Mouse (Mus musculus) cortical plate, adult 2 months (tissue): ENCODE data around the gene Atp8a1.

Experiments
- CTCF ChIP-seq: fragments of 200-500 bp; IDR thresholded peaks from 2 replicates; pipeline ENCODE4 v1.5.1; 2011; ENCODE audit warnings: mild to moderate bottlenecking, control low read depth, low read length; ENCODE audit not compliant: insufficient read depth; ENCODE audit errors: extremely low read depth
- POLR2A ChIP-seq: fragments of 200-500 bp; IDR thresholded peaks from 2 replicates; pipeline ENCODE4 v1.6.1; 2011; ENCODE audit warnings: mild to moderate bottlenecking, low read length, control low read depth; ENCODE audit not compliant: insufficient read depth; ENCODE audit errors: extremely low read depth

DNA sequence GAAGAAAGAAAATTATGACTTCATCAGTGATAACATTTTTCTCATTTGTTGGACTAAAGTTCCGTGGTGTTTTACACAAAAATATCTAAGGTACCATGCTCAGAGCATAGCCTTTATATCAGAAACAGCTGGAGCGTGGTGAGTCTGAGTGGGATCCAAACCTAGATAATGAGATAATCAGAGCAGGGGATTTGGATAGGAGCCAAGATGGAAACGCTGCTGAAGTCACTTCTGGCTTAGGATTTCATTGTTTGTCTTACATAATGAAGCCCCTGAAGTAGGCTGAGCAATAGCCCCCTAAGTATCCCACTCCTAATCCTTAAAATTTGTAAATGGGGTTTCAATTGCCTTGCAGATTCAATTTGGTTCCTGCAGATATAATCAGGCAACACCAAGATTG, 24.2 kb upstream of the Atp8a1 start:
- TF ChIP-seq CTCF (no peak), POLR2A (no peak)
